Mouse (Mus musculus) bone marrow, adult 2 months (tissue): ENCODE data around the gene Cdk12.

Experiments used
- CTCF ChIP-seq: fragments of 200-500 bp; IDR thresholded peaks from 2 replicates; pipeline ENCODE4 v1.5.1; 2011; ENCODE audit warnings: low read length, control low read depth; ENCODE audit not compliant: control insufficient read depth, insufficient read depth
- POLR2A ChIP-seq: fragments of 200-500 bp; IDR thresholded peaks from 2 replicates; pipeline ENCODE4 v1.6.1; 2011; ENCODE audit warnings: low read depth, mild to moderate bottlenecking, control low read depth, low read length, borderline replicate concordance; ENCODE audit not compliant: control insufficient read depth

- TF ChIP-seq CTCF (no peak), POLR2A (no peak)
These were observed 117.5 kb downstream of the Cdk12 start for GRCm38 (mm10) chr11:98320381-98320780.
